Mouse (Mus musculus) 3T3-L1 (cell line): ENCODE results near the gene Slc29a2.

Experiments used
- DNase-seq: peaks from one replicate; pipeline ENCODE4 v3.0.0-alpha.2; 2015; ENCODE audit warnings: low read depth, low spot score

The Slc29a2 gene

DNA sequence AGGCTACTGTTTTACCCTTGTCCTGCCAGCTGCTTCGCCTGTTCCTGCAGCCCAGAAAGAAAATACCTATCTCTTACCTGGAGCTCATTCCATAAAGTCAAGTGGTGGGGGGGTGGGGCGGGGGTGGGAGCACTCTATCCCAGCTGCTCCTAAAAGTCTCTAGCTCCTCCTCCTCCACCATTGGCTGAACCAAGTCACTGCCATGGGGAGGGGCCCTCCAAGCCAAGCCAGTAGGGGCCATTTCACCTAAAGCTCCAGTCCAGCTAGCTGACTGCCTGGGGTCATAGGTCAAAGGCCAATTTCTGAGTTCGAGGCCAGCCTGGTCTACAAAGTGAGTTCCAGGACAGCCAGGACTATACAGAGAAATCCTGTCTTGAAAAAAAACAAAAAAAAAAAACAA lies 9.0 kb downstream of the Slc29a2 start:
- DNase-seq: no peak

DNA sequence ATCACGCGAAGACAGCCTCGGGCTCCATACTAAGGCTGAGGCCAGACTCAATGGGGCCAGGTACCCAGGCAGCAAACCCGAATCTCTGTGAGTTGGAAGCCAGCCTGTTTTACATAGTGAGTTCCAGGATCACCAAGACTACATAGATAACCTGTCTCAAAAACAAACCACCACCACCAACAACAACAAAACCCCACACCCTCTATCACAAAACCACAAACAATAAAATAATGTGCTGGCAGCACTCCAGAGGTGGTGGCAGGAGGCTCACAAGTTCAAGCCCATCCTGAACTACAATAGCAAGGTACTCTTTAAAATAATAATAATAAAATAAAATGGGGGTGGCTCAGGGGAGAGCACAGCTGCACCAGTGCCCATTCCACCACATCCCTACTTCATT lies 12.9 kb downstream of the Slc29a2 start:
- DNase-seq: no peak

DNA sequence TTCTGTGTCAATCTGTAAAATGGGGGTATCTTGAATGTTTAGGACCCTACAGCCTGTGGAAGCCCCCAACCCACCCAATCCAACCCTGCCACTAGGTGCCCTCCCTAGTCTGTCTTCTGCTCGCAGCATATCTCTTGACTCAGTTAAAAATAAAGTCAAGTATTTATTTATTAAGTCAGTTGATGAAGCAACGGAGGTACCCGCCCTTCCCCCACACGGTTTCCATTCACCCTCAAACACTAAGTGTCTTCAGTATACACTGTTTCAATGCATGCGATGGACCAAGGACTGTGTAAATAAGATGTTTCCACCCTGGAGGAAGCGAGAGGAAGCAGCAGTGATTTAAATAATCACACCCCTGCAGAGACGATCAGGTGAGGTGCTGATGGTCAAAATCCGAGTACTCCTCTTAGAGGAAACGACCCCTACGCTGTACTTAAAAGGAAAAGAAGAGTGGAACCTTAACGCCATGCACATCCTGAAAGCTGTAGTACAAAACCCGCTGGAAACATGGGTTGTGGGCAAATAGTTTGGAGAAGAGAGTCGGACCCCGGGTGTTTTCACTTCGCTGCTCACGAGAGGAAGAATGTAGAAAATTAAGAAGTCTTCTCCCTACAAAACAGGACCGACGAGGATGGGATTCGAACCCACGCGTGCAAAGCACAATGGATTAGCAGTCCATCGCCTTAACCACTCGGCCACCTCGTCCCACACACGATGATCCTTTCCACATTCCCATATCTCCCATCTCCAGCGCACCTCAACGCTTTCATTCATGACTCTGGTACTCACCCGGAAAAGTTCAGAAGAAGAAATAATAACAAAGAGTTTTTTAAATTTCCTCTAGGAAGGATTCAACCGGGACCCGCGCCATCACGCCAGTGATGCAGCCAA lies 14.3 kb downstream of the Slc29a2 start:
- DNase-seq: peak; percentile 92

DNA sequence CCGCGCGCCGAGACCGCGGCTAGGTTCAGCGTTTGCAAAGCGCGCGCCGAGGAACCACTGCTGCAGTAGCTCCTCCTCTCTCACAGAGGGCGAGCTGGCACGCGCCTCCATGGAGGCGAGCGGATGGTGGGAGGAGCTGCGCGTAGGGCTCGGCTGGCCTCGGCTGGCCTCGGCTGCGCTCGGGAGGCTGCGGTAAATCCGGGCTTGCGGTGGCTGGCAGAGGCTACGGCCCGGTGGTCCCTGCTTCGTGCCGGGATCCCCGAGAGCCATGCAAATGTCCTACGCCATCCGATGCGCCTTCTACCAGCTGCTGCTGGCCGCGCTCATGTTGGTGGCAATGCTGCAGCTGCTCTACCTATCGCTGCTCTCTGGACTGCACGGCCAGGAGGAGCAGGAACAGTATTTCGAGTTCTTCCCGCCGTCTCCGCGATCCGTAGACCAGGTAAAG lies 15.1 kb downstream of the Slc29a2 start, which contains the start of the genes B4gat1 and AC124502.3:
TSS of gene B4gat1 (plus strand) at position 118 of the 448 bp plus-strand sequence.
TSS of gene AC124502.3 (plus strand) at position 183 of the 448 bp plus-strand sequence.
- DNase-seq: peak; percentile 92

DNA sequence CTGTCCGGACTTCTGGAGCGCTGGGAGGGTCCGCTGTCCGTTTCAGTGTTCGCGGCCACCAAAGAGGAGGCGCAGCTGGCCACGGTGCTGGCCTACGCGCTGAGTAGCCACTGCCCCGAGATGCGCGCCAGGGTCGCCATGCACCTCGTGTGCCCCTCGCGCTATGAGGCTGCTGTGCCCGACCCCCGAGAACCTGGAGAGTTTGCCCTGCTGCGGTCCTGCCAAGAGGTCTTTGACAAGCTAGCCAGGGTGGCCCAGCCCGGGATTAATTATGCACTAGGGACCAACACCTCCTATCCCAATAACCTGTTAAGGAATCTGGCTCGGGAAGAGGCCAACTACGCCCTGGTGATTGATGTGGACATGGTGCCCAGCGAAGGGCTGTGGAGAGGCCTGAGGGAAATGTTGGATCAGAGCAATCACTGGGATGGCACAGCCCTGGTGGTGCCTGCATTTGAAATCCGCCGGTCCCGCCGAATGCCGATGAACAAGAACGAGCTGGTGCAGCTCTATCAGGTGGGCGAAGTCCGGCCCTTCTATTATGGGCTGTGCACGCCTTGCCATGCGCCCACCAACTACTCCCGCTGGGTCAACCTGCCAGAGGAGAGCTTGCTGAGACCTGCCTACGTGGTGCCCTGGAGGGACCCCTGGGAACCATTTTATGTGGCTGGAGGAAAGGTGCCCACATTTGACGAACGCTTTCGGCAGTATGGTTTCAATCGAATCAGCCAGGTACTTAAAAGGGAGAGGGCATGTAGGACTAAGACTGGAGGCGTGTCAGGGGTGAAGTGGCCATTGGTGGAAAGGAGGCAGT lies 15.8 kb downstream of the Slc29a2 start:
- no peak for DNase-seq

DNA sequence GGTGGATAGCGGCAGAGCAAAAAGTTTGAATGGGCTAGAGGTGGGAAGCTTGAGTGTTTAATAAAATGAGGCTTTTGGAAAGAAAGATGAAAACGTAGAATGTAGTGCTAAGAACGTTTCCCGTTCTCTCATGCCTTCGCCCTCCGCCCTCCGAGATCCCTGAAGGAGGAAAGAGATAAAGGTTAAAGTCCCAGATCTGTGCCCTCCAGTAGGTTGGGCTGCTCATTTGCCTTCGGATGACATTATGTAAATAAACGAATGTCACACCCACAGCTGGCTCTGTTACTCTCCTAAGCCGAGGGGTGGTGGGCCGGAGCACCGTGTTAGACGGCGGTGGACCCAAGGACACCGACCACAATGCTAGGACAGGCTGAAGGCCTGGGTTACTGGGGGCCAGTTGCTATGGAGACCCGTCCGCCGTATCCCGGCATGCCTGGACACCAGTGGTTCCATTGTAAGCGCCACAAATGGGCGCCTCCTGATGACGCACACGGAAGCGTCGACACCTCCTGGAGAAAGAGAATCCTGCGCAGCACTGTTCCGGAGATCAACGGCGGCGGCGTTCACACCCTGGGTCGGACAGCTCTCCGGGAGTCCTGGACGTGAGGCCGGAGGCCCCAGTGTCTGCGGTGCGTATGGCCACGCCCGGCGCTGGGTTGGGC lies 17.3 kb downstream of the Slc29a2 start, which contains the start of gene Brms1:
TSS of gene Brms1 (plus strand) at position 493 of the 662 bp plus-strand sequence.
- peak; percentile 99 for DNase-seq

DNA sequence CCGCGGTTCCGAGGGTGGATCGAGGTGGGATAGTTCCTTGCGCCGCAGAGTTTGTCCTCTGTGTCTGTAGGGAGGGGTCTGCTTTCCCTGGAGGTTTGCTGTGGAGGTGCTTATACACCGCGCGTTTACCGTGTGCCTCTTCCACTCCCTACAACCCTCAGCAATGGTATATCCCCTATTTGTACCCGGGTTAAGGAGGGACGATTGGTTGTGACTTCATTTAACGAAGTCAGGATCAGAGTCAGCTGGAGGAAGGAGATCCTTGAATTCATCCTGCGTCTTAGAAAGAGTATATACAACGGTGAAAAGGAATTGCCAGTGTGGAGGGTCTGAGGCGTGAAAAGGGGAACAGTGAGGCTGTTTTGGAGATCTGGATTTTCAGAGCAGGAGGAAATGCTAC lies 17.9 kb downstream of the Slc29a2 start:
- no peak for DNase-seq

DNA sequence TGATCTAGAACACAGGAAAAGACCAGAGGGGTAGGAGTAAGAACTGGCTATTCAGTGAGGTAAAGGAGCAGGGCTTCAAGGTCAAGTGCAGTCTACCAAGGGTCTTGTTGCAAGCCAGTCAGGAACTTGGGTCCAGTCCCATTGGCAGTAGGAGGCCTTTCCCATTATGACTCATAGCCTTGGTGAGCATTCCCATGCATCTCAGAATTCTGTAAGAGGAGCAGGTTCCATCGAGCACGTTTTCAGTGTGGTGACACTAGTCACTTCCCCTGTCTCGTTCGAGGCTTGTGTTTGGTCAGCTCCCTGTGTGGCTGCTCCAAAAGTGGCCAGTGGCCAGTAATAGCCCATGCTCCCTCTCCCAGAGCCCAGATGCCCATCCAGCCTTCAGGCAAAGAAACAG lies 21.9 kb downstream of the Slc29a2 start:
- DNase-seq: peak; percentile 85

DNA sequence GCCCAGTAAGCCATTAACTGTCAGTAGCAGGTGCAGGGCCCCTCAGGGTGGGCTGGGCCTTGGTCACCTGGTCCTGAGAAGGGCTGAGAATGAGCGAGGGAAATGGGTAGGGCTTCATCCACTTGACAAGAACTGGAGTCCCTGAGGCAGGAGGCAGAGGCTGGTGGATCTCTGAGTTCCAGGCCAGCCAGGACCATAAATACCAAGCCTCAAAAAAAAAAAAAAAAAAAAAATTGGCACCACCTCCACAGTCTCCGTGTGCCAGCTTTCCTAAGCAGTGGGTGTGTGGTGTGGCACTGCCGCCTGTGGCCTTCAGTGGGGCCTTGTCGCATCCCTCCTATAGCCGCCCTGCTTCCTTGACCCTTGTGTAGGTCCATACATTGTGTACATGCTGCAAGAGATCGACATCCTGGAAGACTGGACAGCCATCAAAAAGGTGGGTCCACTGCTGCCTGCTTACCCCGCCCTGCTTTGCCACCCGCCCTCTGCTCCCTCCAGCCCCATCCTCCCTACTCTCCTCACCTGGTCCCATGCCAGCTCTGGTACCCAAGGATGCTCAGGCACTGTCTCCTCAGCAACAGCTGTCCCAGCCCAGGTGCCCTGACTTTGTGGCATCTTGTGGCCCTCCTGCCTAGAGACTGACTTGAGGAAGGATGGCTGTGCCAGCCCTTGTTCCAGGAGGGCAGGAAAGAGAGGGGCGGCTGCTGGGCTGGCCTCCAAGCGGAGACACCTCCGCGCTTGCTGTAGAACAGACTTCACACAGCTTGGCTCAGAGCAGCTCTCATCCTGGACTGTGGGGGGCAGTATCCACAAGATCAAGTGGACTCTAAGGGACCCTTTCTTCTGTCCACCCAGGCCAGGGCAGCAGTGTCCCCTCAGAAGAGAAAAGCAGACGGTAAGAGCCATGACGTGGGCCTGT lies 24.7 kb downstream of the Slc29a2 start:
- DNase-seq: peak; percentile 25

DNA sequence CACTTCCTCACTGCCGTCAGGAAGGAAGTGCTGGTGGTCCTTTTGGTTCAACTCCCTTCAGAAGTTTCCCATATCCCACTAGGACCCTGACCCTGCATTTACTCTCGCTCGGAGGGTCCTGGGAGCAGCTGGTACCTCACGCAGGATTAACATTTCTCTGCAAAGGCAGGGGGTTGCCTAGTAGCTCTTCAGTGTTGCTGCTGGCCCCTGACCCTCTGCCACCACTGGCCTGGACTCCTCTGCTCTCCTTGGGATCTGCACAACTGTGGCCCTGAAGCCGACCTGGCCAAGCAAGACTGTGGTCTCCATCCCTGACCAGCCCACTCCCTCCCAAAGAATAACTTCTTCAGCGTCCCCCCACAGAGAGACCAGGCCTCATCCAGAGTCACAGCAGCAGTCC lies 25.7 kb downstream of the Slc29a2 start:
- no peak for DNase-seq

DNA sequence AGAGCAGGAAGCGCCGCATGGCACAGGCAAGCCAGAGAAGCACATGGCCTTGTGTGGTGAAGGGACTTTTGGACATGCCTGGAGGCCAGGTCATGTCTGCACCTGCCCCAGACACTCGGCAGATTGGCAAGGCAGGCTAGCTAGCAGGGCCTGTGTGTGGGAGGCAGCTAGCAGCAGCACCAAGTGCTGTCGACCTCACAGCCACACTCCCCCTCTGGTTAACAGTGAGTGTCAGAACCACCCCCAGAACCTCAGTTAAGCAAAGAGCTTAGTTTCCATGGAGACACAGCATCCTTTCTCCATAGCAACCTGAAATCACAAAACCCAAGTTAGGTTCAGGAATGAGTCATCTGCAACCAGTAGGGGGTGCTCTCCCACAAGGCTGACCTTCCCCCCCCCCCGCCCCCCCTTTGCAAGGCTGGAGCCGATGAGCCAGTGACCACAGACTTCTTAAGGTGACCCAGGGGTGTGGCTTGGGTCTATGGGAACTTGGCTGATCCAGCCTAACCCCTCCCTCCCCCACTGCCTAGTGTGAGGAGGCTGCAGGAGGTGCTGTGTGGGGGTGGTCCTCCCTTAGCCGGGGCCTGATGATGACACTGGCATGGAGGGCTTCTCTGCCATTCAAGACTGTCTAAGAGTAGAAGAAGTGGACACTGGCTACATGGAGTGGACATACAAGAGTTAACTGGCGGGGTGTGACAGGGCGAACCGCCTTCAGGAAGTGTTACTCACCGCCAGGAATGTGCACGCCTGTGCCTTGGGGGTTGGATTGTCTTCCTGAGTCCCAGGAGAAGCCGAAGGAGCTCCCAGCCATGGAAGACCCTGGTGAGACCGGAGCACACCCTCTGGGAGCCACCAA lies 26.6 kb downstream of the Slc29a2 start, which contains the start of gene Rin1:
TSS of gene Rin1 (plus strand) at position 435 of the 859 bp plus-strand sequence.
- peak; percentile 98 for DNase-seq

DNA sequence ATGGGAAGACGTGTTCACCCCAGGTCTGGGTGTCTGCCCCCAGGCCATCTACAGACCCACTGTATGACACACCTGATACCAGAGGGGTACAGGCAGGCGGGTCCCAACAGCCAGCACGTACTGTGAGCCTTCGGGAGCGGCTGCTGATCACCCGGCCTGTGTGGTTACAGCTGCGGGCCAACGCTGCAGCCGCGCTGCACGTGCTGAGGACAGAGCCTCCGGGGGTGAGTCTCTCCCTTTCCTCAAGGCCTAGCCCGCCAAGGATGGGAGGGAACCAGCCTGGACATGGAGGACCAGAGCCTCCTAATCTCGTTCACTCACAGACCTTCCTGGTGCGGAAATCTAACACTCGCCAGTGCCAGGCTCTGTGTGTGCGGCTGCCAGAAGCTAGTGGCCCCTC lies 27.4 kb downstream of the Slc29a2 start:
- peak; percentile 64 for DNase-seq

DNA sequence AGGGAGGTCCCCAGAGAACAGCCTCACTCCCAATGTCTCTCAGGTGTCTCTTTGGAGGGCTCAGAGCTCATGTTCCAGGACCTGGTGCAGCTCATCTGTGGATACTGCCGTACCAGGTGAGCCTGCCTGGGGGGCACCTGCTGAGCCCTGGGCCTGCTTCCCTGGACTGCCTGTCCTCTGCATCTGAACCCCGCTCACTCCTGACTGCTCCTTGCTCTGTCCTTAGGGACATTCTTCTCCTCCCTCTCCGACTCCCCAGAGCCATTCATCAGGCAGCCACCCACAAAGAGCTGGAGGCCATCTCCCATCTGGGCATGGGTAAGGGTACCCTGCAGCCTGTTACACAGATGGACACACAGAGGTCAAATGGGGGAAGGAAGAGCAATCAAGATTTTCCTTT lies 27.9 kb downstream of the Slc29a2 start:
- peak; percentile 26 for DNase-seq

DNA sequence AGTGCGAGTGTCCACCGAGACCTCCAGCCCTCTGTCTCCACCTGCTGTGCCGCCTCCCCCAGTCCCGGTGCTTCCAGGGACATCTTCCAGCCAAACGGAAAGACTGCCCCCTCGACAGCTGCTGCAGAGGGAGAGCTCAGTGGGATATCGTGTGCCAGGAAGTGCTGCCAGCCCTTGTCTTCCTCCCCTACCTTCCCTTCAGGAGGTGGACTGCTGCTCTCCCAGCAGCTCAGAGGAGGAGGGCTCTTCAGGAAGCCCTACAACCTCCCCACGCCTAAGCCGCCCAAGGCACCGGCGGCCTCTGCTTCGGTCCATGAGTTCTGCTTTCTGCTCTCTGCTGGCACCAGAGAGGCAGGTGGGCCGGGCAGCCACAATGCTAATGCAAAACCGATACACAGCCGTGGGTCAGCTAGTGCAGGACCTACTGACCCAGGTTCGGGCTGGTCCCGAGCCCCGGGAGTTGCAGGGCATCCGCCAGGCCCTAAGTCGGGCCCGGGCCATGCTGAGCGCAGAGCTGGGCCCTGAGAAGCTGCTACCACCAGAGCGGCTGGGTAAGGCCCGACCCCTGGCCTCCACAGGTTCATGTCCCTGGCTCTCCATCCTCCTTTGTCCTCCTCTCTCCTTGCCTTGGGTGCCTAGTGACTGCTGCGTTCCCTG lies 28.6 kb downstream of the Slc29a2 start:
- DNase-seq: no peak

DNA sequence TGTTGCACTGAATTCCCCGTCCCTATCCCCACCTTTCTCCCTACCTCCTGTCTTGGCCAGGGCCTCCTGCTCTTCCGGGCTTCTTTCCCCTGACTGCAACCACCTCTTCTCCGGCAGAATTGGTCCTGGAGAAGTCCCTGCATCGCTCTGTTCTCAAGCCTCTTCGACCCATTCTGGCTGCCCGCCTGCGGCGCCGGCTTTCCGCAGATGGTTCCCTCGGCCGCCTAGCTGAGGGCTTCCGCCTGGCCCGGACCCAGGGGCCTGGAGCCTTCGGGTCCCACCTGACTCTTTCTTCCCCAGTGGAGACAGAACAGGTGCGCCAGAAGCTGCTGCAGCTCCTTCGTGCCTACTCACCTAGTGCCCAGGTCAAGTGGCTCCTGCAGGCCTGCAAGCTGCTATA lies 29.2 kb downstream of the Slc29a2 start:
- DNase-seq: no peak

DNA sequence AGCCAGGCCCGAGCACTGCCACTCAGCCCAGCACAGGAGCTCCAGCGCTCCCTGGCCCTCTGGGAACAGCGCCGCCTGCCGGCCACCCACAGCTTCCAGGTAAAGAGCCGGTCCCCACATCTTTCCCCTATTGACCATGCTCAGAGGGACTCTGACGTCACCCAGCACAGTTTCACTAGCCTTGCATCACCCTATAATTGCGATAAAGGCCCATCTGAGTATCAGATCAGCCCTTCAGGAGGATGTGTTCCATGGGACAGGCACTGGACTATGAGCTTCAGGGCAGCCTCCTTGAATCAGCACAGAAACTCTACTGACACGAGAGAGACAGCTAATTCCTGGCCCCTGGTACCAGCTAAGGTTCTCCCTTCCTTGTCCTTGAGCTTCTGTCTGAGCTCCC lies 30.2 kb downstream of the Slc29a2 start:
- peak; percentile 95 for DNase-seq

DNA sequence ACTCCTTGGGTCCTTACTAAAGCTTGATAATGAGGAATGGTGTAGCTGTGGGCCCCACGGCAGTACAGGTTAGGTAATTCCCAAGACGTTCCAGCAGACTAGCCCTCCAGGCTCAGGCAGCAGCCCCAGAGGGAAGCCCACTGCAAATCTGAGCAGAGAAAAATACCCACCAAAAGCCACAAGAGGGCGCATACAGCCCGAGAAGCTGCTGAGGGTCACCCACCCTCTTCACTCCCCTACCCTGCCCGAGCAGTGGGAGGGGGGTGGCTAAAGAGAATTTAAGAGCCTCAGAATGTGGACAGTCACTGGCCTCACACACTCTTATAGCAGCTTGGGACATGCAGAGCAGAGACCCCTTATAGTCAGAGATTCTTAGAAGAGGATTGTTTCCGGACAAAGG lies 32.6 kb downstream of the Slc29a2 start:
- peak; percentile 72 for DNase-seq

DNA sequence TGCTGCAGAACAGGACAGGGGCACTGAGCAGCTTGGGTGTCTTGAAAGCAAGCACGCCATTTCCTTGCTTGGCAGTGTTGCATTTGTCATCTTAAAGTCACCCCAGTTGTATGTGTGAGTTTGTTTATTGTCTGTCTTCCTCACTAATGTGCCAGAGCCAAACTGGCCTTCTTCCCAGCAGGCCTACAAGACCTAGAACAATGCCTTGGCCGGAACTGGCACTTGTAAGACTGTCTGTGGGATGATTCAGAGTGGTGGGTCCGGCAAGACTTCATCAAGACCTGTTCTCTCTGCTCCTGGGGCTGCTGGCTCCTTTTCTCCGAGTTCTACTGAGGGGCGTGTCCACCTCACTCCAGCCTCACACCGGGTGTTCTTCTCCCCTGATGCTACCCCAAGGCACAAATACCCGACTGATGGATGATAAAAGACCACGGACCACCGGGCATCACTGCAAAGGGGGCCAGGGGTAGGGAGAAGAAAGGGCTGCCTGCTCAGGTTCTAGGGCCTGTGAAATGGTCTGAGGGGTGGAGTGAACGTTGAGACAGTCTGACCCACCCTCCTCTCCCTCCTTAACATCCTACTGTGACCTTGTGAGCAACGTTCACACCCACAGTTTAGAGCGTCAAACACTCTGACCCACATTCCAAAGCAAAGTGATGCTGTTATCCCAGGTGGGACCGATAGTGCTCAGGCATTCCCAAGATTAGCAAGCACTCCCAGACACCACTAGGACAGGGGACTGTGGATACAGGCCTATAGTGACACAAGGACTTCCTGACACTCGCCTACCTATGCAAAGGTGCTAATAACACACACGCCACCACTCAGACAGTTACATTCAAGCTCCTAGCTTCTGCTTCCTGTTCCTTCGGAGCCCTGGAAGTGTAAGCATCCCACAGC lies 34.5 kb downstream of the Slc29a2 start:
- DNase-seq: peak; percentile 87
